Mouse (Mus musculus): ENCODE measurements around the gene Adk.

GRCm38 (mm10) chr14:21462398-21462797, 410.0 kb downstream of the Adk start:
- no peak for TF ChIP-seq CTCF (IDR thresholded peaks at IDR 0.05; ENCODE audit: borderline replicate concordance, control insufficient read depth, extremely low read depth, insufficient read depth, low read length, poor library complexity)
- no peak for TF ChIP-seq POLR2A (IDR thresholded peaks at IDR 0.05; ENCODE audit: control insufficient read depth, extremely low read depth, insufficient read depth, low read length, poor library complexity)

All from thymus, adult 2 months (tissue).